Mouse (Mus musculus) liver, embryonic 18 days (tissue): ENCODE data around the gene Gm8180. TPM values are rescaled to one million over a fixed set of nuclear protein-coding genes. Genes with fewer than 3 reads are reported as not detected.

ENCODE experiments used
- polyA plus RNA-seq: library from polyadenylated mRNA; depleted of rRNA; stranded (reverse); fragments of >200 nt; gene quantifications from 2 replicates; pipeline ENCODE4 v1.2.3, GENCODE M21; 2012; rRNA removed

The Gm8180 gene
- polyA plus RNA-seq, result not detected in 2 replicates

DNA sequence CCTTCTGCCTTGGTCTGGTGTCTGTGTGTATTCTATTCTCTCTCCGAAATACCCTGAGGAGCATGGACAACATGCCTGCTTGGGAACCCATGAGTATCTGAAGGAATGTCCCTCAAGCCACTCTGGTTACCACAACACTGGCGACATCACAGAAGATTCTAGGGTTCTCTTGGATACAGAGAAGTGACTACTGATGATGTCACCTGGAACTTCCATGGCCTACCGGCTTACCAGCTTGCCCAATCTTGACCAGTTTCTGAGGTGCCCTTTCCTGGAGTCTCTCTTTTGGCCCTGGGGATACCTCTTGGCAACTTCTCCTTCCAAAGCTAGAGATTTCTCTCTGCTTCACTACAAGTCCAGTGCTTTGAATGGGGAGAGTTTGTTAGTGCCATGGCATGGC, at the start of gene Gm8180:
Gene Gm8180 (minus strand): TSS at position 101 of the 400 bp plus-strand sequence.

DNA sequence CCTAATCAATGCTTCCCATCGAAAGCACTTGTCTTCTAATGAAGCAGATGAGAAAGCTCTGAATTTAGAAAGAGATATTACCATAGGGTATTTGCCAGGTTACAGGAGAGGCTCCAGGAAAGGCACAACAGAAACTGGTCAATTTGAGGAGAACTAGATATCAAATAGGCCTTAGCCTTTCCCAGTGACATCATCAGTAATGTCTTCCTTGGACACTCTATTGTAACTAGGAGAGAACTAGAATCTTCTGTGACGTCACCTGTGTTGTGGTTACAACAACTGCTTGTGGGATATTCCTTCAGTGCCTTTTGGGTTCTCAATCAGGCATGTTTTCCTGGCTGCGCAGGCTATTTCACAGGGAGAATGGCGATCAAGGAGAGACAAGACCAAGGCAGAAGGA, 37.0 kb downstream of the Gm8180 start, which contains the start of gene Gm6526:
Gene Gm6526 (plus strand): TSS at position 301 of the 400 bp plus-strand sequence.

Other genes starting within 250 kb of the Gm8180 start
- not detected in 2 replicates for gene Gm5799, start 241.2 kb downstream of the Gm8180 start, polyA plus RNA-seq
- not detected in 2 replicates for gene Gm17654, start 205.6 kb downstream of the Gm8180 start, polyA plus RNA-seq
- not detected in 2 replicates for gene Gm10375, start 176.7 kb downstream of the Gm8180 start, polyA plus RNA-seq
- gene Gm8165, start 107.5 kb downstream of the Gm8180 start, polyA plus RNA-seq, result not detected in 2 replicates
- gene Gm7324, start 86.9 kb downstream of the Gm8180 start, polyA plus RNA-seq, result 0.17 and 0.26 TPM in 2 replicates
- not detected in 2 replicates for gene Gm16506, start 57.3 kb downstream of the Gm8180 start, polyA plus RNA-seq
- gene Gm6526, start 36.9 kb downstream of the Gm8180 start, polyA plus RNA-seq, result not detected in 2 replicates
- gene Ear1, start 90.8 kb upstream of the Gm8180 start, polyA plus RNA-seq, result 36.8 and 54.4 TPM in 2 replicates
- gene Ear10, start 138.8 kb upstream of the Gm8180 start, polyA plus RNA-seq, result not detected in 2 replicates
- gene Gm8113, start 140.6 kb upstream of the Gm8180 start, polyA plus RNA-seq, result 7.9 and 13.7 TPM in 2 replicates
- gene Ang5, start 172.3 kb upstream of the Gm8180 start, polyA plus RNA-seq, result not detected in 2 replicates
- not detected in 2 replicates for gene Ang6, start 217.5 kb upstream of the Gm8180 start, polyA plus RNA-seq